Mouse (Mus musculus) thymus, postnatal 14 days (tissue): ENCODE results near the gene Tmem33.

ENCODE experiments used
- DNase-seq: peaks from one replicate; pipeline ENCODE4 v3.0.0; 2021

Tmem33 gene

DNA sequence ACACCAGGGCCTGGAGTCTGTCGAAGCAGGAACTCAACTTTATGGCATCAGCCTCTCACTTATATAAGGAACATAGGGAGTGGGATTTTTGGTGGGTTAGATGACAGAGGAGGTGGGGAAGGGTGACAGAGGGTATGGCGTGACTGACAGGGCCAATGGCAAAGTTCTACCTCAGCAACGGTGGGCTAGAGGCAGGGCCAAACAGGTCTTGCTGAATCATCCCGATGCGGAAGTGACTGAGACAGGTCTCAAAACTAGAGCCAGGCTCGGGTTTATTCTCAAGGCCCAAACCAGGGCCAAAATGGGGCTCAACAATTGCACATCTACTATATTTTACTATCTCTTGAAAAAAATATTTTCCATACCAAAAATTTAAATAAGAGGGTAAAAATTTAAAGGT is 80.4 kb downstream of the Tmem33 start:
- no peak for DNase-seq
